Mouse (Mus musculus) kidney, postnatal 14 days (tissue): Measurements from ENCODE around the gene Mgrn1.

ENCODE experiments used
- DNase-seq: peaks from one replicate; pipeline ENCODE4 v3.0.0; 2022; ENCODE audit warnings: mixed read lengths

The Mgrn1 gene

DNA sequence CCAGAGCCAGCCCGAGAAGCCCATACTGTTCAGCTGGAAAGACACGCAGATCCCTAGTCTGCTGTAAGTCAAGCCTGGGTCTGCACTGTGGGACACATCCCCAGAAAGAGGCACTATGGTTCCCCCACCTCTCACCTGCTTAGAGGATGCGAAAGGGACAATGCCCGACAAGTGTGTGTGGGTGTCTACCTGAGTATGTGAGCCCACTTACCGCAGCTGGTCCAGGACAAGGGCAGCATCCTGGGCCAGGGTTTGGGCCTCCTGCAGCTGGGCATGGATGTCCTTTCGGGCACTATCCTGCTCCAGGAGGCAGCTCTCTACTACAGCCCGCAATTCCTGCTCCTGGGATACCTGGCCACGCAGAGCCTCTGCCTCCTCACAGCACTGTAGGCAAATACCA is 56.8 kb downstream of the Mgrn1 start:
- DNase-seq: no peak

DNA sequence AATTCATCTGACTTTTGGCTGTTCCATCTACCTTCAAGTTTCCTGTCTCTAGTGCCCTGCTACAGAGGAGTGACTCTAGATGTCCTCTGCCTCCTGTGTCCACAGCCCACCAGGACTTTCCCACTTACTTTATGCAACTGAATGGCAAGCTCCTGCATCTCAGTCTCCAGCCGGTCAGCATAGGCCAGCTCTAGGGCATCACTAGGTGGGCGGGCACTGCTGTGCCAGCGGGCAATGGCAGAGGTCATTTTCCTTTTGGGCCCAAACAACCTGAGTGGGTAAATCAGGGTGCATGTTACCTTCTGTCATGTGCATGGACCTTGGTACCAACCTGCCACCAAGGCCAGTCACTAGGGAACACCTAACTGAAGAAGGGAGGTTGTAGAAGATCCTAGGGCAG is 57.4 kb downstream of the Mgrn1 start:
- DNase-seq: no peak

DNA sequence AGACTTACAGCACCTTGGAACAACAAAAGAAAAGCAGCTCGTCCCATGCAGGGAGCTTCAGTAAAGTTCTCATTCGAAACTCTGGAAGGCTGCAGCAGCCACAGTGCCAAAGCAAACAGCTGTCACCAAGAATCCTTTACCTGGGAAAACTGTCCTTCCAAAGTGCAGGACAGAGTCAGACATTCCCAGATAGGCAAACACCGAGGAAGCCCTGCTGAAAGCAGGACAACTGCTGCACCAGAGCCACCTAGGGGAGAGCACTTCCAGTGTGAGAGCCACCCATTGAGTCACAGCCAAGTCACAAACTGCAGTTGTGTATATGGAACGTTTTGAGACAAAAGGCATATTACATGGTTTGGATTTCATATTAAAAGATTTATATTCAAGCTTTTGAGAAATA is 59.4 kb downstream of the Mgrn1 start:
- no peak for DNase-seq

DNA sequence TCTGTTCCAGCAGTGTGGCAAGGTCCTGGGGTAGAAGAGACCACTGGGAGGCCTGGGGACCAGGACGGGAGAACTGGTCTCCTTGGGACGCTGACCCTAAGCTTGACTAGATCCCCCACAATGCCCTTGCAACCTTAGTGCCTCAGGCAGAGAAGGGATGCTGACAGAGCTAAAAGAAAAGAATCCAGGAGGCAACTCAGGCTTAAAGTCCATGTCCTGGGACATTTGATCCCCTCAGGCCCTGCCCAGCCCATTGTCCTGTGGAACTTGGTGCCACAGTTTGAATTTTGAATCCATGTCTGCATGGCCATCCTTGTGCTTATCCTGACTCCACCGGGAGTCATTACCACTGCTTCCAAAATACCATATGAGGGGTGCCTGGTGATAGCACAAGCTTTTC is 60.1 kb downstream of the Mgrn1 start:
- DNase-seq: peak; percentile 41

DNA sequence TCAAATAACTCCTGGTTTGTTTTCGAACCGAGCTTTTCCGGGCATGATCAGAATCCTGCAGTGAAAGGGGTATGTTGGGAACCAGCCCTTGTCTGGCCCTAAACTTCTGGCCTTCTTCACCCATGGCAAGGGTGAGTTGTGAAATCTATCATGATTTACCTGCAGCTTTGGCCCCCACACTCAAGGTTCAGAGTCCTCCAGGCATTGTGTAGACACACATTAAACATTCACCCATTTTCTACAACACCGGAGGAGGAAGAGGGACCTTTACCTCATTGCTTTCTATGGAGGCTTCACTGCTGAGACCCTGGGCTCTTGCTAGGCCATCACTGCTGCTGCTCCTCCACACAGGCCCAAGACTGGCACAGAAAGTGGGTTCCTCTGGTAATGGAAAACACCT is 61.3 kb downstream of the Mgrn1 start:
- no peak for DNase-seq

DNA sequence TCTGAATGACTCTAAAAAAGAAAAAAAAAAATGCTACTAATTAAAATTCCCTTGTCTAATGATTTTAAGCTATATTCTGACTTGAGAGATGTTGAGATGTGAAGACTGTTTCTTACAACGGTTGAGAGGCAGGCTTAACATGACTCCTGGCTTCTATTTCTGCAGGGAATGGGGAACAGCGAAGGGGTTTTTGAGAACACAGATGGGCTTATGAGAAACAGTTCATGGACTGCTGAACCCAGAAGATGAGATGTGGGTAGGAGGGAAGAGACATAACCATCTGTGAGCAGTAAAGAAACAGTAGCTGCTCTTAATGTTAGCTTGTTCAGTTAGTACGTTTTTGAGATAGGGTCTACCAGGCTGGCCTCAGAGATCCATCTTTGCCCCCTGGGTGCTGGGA is 70.6 kb downstream of the Mgrn1 start:
- DNase-seq: no peak

DNA sequence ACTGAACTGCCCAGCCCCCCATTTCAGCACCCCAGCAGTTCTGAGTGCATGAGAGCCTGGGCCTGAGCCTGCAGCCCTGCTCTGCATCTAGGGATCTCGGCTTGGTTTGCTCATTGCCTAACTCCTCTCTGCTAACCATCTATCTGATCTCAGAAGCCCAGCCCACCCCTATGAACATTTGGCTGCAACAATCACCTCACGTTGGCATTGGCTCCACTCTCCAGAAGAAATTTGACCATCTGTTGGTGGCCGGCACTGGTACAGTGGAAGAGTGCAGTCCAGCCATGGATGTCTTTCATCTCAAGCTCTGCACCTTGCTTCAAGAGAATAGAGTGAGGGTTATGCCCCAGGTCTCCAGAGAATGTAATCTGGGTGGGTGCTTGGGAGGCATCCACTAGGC is 71.4 kb downstream of the Mgrn1 start:
- DNase-seq: no peak

DNA sequence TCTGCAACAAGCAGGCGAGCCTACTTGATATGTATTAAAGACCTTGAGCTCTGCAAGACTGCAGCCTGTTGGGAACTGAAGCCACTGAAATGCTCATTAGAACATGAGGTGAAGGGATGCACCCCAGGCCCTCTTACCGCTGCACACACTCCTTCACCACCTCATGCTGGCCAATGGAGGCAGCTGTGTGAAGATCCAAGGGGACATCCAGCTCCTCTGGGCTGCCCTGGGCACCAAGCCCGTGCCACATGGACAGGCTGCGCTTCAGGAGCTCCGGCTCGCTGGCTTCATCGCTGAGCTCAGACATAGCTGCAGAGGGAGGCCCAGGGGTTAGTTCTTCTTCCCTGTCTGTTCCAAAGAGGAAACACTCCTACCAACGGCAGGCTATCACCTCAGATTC is 74.2 kb downstream of the Mgrn1 start:
- DNase-seq: no peak

DNA sequence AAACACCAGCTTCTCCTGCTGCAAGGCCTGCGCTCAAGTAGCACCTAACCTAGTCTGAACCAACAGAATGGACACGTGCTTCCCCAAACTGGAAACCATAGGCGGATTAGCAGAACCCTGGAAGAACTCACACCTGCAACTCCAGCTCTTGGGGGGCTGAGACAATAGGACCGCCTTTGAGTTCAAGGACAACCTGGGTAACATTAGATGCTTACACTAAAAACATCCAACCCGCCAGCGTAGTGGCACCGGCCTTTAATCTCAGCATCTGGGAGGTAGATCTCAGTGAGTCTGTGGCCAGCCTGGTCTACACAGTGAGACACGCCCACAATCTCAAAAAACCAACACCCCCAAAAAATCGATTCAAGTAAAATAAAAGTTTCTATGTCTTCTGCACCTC is 77.3 kb downstream of the Mgrn1 start:
- DNase-seq: no peak

DNA sequence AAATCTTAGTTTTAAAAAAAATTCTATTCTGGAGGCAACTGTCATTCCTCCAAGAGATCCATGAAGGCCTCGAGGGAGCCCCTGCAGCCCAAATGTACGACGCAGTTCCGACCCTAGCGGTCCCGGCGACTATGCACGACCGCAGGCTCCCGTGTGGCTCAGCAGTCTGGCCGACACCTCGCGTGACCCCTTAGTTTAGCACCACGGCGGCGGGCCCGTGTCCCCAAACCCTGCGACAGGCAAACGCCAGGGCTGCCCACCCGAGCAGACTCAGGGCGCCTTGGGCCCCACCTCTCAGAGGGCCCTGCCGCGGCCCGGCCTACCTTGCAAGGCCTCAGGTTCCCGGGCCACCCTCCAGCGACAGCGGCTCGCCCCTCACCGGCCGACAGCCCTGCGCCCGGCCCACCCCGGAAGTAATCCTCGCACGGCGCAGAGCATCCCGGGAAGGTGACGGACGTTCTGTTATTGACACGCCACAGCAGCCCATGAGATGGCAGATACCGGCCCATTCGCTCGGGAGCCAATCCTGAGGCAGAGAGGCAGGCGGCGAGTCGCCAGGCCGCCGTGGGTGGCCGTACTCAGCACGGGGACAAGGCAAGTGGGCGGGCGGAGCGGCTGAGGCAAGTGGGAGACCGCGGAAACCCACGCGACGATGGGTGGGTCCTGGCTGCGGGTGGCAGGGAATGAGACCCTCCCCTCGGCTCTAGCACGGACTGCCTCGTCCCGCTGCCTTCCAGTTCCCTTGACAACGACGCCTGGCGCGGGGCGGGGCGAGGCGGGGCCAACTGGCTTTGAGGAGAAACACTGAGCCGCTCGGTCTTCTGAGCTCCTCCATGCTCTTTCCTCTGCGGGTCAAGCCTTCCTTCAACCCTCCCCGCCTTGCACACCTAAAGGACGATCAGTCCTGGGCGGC is 78.0 kb downstream of the Mgrn1 start, which contains the start of gene Anks3:
Gene Anks3 (minus strand): TSS at position 409 of the 913 bp plus-strand sequence.
- peak; percentile 99 for DNase-seq

DNA sequence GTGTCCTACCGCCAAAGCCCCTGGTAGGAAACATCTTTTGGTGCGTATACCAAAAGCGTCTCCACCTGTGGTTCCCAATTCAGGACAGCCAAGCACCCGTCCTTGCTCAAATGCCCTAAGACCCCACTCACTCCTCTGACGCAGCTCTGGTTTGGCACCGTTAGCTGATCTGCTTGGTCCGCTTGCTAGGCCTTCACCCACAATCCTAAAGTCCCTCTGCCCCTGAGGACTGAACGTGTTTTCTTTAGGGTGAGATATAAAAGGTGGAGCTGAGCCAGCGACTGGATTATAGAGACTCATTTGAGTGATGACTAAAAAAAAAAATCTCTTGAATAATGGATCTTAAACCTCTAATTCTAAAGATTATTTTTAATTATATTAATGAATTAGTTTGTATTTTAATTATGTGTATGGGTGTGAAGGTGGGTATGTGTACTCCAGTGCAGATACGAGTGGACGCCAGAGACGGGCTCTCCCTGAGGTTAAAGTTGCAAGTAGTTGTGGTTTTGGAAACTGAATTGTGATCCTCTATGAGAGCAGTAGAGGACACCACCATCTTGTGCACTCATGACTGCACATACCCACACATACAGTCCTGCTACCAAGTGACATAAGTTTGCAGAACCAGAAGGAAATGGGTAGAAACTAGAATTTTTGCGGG is 78.8 kb downstream of the Mgrn1 start:
- no peak for DNase-seq

DNA sequence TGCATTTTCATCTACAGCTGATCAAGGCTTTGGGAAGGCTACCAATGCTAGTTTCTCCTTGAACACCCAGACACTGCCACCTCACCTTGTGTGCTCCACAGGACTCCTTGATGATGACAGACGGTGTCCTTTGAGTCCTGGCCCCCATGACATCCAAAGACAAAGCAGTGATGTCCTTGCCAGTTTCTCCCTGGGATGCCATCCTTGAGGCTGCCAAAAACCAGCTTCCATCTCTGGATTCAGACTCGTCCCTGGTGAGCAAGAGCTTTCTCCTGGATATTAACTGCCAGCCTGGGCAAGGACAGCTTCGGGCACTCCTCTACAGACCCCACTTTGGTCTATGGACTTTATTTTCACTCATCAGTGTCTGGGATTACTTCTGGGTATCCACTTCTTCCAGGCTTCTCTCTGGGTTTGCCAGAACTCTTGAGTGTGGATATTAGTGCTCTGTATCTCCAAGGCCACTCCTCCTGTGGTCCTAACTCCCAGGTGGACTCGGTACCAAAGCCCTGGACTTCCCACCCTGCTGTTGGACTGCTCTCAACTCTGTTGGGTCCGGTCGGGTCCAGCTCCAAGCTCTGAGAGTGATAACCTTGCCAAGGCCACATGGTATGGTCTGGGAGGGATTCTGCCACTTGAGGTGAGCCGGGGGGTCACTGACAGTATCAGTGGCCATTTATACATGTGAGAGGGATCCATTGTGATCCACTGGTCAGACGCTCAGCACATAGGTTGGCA is 79.5 kb downstream of the Mgrn1 start:
- DNase-seq: no peak

DNA sequence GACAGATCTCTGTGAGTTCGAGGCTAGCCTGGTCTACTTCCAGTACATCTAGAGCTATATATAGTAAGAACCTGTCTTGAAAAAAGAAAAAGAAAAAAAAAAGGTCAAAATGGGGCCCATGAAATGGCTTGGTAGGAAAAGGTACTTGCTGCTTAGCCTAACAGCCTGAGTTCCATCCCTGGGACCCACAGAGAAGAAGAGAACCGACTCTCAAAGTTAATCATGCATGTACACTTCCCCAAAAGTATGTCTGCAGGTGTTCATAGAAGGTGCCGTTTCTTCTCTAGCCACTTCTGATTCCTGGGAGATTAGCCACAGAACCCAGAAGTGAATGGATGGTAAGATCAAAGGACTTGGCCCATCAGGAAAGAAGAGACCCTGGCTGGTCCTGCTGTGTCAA is 82.4 kb downstream of the Mgrn1 start:
- no peak for DNase-seq

DNA sequence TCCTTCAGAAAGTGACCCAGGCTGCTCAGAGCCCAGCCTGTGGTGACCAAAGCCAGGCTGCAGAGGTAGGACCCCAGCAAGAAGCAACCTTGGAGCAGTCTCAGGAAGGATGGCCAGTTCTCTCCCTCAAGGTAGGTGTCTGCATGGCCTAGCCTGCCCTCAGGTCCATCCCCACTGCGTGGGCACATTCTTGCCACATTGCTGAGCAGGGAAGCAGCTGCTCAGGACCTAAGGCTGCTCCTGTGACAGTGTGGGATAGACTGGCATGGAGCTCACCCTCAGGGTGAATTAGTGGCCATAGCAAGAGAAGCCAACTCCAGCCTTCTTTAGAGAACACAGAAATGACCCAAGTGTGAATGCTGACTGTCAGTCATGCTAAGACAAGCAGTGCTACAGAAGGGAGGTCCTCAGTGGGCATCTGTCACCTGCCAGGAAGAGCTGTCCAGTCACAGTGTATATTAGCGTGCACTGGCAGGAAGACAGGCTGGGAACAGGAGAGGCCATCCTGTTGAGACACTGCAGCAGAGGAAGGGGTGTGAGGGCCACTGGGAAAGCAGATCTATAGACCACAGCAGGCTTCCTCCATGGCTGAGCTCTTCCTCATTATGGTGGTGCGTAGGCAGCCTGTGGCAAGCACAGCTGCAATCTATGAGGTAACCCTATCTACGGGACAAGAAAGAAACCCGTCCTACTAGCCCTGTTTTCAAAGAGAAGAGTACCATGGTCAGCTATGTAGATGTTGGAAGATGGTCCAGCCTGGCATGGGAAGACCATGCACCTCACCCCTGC is 83.2 kb downstream of the Mgrn1 start:
- no peak for DNase-seq

DNA sequence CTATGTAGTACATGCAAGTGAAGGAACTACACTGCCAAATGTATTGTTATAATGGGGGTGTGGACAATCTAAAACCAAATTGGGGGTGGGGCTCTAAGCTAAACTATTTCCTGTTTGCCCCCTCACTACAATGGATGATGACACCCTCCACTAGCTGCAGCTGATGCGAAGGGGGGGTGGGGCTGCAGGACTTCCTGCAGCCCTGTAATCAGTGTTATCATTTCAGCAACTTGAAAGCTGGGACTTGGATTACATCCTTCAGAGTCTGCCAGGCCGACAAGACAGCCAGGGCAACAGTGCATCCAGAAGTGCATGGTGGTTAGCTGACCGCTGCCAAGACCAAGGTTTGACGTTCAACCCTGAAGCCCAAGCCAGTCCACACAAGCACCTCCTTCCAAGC is 85.6 kb downstream of the Mgrn1 start:
- peak; percentile 32 for DNase-seq

DNA sequence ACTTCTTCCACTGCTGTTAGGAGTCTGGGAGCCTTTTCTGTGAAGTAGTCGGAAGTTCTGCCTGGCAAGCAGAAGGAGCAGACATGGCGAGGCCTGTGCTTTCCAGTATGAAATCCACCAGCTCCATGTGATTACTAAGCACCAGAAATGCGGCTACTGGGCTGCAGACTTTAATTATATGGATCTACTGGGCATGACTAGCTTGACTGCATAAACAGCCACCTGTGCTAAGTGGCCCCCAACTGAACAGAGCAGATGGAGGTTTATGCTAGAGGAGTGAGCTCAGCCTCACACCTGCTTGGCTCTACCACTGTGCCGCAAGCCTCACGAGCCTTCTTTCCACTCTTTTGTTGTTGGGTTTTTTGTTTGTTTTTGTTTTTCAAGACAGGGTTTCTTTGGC is 88.5 kb downstream of the Mgrn1 start:
- no peak for DNase-seq

DNA sequence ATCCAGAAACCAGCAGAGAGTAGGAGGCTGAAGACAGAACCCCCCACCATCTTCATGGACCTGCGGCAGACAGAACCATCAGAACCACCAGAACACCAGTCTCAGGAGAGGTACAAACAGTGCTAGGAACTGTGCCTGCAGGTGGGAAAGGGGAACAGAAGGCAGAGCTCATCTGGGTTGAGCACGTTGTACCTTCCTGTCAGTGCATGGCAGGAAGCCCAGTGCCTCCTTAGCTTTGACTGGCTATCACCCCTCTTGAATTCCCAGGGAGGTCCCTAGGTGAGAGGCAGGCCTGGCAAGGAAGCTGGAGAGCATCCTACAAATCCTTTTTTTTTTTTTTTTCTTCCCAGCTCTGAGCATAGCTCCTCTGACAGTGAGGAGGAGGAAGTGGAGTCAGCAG is 90.1 kb downstream of the Mgrn1 start:
- no peak for DNase-seq

DNA sequence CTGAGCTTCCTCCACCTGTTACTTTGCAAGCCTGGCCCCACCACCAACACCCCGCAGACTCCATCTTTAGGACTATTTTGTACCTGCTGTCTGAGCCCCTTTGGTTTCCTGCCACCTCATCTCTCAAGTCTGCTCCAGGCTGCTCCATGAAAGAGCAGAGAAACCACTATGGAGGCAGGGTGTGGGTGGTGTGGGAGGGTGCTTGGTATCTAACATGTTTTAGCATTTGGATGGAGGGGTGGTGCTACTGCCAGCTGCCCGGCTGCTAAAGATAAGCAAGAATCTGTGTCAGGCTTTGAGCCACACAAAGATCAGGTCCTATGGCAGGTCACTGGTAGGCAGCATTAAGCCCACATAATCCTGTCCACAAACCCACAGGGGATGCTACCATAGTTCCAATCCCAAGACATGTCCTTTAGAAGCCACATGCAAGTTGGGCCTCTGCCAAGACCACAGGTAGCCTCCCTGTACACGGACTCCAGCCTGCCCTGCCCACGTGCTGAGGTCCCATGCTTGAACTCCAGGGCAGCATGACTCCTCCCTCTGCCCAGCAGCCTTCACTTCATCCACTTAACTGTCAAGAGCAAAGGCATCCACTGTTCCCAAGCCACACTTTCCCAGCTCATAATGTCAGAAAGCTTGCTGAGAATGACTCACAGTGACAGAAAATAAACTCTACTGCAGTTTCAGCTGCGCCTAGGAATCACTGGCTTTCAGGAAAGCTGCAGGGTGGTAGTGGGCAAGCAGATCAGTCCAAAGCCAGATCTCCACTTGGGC is 92.4 kb downstream of the Mgrn1 start:
- peak; percentile 43 for DNase-seq

DNA sequence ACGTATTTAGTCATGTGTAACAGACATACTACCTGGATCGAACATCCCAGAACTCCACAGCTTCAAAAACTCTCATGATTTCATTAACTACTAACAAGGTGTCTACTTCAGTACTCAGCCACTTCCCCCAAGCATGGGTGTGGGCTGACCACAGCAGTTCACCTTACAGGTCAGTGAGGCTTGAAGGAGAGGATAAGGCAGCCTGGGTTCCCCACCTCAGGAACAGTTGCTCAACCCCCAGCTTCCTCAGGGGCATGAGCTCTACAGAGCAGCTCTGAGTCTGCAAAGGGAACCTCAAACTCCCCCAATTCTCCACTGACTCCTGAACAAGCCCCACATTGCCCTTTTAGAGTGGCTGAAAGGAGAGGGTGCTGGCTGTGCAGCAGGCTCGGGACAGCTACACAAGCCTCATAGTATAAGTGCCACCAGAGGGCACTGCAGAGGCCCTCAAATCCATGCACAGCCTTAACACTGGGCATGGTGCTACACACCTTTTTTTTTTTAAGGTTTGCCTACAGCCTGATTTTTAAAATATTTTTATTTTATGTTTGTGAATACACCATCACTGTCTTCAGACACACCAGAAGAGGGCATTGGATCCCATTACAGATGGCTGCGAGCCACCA is 93.8 kb downstream of the Mgrn1 start:
- peak; percentile 55 for DNase-seq

DNA sequence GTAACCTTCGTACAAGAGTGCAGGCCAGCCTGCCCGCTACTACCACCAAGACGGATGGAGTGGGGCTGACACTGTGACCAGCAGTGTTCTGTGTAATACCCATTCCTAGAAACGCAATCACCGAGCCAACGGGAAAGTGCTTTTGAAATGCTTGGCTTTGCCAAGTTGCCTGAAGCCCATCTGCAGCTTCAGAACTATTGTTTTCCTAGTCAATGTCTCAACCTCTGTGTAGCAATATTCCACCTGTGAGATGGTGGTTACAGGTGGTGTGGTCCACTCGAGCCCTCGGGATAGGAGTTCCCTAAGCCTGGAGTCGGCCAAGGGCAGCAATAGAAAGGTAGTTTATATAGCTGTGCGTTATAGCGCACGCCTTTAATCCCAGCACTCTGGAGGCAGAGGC is 98.7 kb downstream of the Mgrn1 start:
- no peak for DNase-seq
